Mouse (Mus musculus): ENCODE results near the gene Gpr55.

Gene Gpr55

GRCm38 (mm10) chr1:85957942-85958619, 2.7 kb downstream of the Gpr55 start:
- no peak for DNase-seq

- DNase-seq: no peak
Observed at GRCm38 (mm10) chr1:85957290-85957689, 3.5 kb downstream of the Gpr55 start.

GRCm38 (mm10) chr1:85955150-85955549, 5.7 kb downstream of the Gpr55 start:
- no peak for DNase-seq

GRCm38 (mm10) chr1:85949085-85949684, 11.6 kb downstream of the Gpr55 start:
- DNase-seq: no peak

- DNase-seq: no peak
Observed at GRCm38 (mm10) chr1:85942318-85942717, 18.5 kb downstream of the Gpr55 start.

GRCm38 (mm10) chr1:85937323-85937722, 23.5 kb downstream of the Gpr55 start:
- no peak for DNase-seq

GRCm38 (mm10) chr1:85936265-85936664, 24.5 kb downstream of the Gpr55 start:
- DNase-seq: peak; percentile 20

GRCm38 (mm10) chr1:85935148-85935852, 25.5 kb downstream of the Gpr55 start:
- DNase-seq: peak; percentile 72

GRCm38 (mm10) chr1:85934560-85934959, 26.2 kb downstream of the Gpr55 start:
- no peak for DNase-seq

- DNase-seq: no peak
Observed at GRCm38 (mm10) chr1:85933631-85934465, 27.0 kb downstream of the Gpr55 start.

- no peak for DNase-seq
Observed at GRCm38 (mm10) chr1:85933226-85933625, 27.6 kb downstream of the Gpr55 start.

GRCm38 (mm10) chr1:85931170-85931569, 29.6 kb downstream of the Gpr55 start:
- DNase-seq: no peak

- DNase-seq: no peak
Observed at GRCm38 (mm10) chr1:85929406-85929805, 31.4 kb downstream of the Gpr55 start.

GRCm38 (mm10) chr1:85928688-85929065, 32.1 kb downstream of the Gpr55 start:
- no peak for DNase-seq

GRCm38 (mm10) chr1:85928057-85928687, 32.6 kb downstream of the Gpr55 start, which contains the start of gene 4933407L21Rik:
Gene 4933407L21Rik (plus strand): TSS chr1:85928483.
- DNase-seq: no peak

GRCm38 (mm10) chr1:85925183-85925582, 35.6 kb downstream of the Gpr55 start:
- no peak for DNase-seq

- no peak for DNase-seq
Observed at GRCm38 (mm10) chr1:85922865-85923211, 38.0 kb downstream of the Gpr55 start.

- no peak for DNase-seq
Observed at GRCm38 (mm10) chr1:85922127-85922864, 38.5 kb downstream of the Gpr55 start.

GRCm38 (mm10) chr1:85921725-85922124, 39.1 kb downstream of the Gpr55 start:
- no peak for DNase-seq

- DNase-seq: no peak
Observed at GRCm38 (mm10) chr1:85919621-85920020, 41.2 kb downstream of the Gpr55 start.

GRCm38 (mm10) chr1:85916830-85917450, 43.9 kb downstream of the Gpr55 start:
- no peak for DNase-seq

GRCm38 (mm10) chr1:85915890-85916289, 44.9 kb downstream of the Gpr55 start:
- no peak for DNase-seq

All from kidney, adult 9 months (tissue).